Mouse (Mus musculus): ENCODE data around the gene Prlhr. TPM values are rescaled to one million over a fixed set of nuclear protein-coding genes. Genes with fewer than 3 reads are reported as not detected.

Gene Prlhr
- not detected for total RNA-seq (2021)

DNA sequence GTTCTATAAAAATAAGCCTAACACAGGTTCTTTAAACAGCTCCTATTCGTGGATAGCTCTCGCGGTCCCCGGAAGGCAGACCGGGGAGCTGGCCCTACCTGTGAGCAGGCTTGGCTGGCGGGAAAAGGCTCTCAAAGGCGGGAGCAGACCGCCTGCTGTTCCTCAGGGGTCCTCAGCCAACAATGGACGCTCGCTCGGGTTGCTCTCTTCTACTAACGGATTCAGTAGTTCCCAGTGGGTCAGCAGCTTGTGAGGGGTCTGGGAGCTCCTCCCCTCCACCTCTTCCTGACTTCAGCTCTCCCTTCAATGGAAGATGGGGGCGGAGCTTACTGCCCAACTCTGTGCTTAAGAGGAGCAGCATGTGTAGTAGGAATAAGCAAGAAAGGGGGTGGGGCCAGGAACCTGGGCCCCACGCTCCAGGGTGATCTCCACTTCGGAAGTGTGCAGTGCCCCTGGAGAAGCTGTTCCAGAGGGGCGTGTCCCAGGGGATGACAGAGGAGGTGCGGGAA is at the start of gene Prlhr:
Prlhr (minus strand) TSS at position 51 of the 509 bp plus-strand sequence.
- DNase-seq, result no peak

DNA sequence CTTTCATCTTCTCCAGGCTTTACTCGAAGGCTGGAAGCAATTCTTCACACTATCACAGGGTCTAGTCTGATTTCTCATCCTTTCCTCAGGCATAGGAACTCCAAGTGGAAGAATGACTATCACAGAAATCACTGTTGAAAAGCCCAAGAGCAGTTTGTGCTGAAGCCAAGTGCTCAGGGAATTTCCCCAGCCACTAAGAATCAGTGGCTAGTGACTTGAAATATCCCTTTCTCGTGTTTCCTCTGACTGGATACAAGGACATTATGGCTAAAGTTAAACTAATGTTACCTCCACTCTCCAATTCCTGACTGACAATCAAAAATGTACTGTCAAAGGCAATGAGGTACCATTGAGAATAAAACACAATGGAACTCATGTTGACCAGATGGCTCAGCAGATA is 47.0 kb upstream of the Prlhr start:
- DNase-seq, result no peak

DNA sequence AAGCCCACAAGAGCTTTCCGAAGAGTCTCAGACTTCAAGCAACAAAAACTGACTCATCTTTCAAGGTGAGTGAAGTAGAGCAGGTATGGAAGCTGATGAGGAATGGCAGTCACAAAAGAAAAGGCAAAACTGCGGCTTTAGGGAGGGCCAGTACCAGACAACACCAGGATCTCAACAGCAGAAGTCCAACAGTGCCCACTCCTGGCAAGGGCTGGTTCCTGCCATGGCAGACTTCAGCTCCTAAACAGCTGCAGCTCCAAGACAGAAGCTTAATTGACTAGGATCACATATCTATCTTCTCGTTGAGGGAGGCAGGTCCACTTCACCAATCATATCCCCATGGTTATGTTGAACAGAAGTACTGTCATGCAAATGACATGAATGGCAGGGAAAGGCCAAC is 45.3 kb upstream of the Prlhr start:
- DNase-seq, result no peak

DNA sequence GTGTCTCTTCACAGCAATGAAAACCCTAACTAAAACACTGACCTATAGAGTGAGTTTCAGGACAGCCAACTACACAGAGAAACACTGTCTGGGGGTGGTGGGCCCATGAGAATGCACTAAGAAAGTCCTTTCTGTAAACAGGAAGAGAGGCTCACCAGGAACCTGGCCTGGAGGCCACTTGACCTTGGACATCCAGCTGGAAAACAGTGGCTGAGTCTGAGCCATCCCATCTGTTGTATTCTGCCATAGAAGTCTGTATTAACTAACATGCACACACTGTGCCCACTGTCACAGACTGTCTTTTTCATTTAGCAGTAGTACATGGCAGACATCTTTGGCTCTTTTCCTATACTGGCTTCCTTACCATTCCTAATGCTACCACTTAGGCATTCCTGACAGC is 32.1 kb upstream of the Prlhr start:
- no peak for DNase-seq

DNA sequence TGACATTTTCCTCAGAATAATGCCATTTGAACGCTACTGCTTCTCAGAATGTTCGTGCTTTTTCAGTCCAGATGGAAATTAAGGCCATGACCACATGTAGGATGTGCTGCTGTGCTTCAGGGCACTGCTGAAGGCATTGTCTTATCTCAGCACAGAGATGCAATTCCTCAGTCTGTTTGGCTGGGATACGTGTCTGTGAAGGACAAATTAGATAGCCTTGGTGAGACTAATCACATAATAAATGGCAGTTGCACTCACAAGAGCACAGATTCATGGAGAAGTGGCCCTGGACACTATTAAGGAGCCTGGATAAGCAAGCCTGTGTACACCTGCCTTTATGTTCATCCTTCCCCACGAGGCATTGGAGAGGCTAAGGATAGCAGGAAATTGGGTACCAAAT is 29.1 kb upstream of the Prlhr start:
- no peak for DNase-seq

DNA sequence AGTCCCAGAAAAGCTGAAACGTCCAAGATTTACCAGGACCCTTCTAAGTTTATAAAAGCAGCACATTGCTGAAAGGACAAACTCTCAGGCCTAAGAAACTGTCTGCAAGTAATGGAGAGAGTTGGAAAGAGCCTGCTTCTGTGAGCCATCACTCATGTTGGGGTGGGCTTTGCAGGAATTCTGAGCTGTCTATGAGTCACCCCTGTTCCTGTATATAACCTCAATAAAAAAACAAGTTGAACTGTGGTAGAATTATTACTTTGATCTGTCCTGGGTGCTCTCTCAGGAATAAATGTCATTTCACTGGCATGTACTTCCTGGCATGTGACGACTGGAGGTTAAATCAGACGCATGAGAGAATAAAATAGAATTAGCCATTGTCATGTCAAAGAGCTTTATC is 27.7 kb upstream of the Prlhr start:
- DNase-seq, result no peak

DNA sequence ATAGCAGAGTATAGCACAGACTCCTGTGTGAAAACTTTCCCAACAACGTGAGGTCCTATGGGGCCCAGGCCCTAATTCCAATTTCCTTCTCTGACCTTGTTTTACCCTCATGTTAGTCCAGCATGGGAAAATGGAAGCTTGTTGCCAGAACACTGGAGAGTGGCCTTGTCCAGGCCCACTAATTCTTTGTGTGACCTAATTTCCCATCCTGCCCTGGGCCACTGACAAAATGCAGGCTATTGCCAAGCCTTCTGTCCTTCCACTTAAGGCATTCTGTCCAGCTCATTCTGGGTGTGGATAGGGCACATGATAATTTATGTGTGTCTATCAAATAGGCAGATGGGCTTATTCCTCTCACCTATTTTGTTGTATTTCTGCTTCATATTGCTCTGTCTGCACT is 21.5 kb upstream of the Prlhr start:
- DNase-seq, result no peak

DNA sequence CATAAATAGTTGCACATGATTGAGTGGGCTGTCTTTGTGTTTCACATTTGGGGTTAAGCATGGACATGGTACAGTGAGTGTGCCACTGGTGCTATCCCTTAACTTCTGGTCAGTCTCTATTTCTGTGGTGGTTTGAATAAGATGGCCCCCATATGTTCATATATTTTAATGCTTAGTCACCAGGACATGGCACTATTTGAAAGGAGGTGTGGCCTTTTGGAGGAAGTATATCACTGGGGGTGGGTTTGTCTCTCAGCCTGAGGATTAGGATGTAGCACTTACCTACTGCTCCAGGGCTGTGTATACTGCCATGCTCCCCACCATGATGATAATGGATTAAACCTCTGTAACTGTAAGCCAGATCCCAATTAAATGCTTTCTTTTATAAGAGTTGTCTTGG is 17.2 kb upstream of the Prlhr start:
- no peak for DNase-seq

DNA sequence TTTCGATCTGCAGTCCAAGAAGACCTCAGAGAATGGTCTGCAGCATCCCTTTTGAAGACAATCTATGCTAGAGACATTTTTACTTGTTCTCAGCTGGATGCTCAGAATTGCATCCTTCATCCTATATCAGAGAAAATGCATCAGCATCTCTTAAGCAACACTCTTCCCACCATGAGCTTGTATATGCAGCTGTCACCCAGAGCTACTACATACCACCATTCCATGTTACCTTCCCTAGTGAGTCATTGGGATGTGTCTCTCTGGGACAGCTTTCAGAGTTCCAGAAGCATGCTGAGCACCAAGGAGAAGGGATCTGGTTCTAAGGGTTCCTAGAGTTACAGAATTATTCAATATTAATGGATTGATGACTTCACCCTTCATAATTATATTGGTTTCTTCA is 10.8 kb upstream of the Prlhr start:
- DNase-seq, result no peak

DNA sequence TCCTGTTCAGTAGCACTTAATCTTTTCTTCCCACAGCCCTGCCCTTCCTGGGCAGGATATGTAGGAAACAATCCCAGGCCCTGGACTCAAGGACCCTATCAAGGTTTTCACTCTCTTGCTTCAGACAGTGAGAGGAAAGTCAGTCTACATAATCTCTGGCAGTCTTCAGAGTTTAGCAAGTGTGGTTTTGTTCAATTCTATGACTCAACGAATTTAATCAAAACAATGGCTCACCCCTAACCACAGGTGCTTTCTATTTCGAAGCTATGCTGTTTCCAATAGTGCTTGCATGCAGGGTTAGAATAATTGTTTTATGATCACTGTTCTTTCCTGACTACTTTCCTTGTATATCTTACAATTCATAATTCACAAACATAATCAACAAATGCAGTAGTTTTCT is 9.7 kb upstream of the Prlhr start:
- DNase-seq, result no peak

DNA sequence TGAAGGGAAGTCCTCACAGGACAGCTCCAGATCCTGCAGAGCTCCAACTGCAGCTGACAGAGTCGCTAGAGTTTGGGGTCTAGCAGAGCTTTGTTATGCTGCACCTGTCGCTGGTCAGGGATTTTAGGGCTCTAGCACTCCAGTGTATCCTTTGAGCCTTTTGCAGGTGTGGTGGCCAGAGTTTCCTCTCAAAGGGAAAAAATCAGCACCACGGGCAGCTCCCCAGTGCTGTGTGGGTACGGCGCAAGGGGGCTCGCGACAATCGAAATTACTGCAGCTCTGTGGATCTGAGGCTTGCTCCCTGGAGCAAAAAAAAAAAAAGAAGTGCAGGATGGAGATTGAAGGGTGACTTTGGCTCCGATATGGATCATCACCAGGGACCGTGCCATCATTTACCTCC is 742 bp upstream of the Prlhr start:
- DNase-seq, result peak; percentile 75

DNA sequence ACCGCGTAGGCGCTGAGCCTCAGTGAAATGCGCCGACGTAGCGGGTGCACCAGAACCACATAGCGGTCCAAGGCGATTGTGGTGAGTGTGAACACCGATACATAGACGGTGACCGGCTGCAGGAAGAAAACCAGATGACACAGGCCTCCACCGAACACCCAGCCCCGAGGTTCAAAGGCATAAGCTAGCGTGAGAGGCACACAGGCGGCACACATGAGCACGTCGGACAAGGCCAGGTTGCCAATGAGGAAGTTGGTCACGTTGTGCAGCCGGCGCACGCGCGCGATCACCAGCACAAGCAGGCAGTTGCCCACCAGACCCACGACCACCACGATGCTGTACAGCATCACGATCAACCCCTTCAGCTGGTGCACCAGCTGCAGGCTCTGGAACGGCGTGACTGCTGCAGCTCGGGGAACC is 506 bp downstream of the Prlhr start:
- no peak for DNase-seq

DNA sequence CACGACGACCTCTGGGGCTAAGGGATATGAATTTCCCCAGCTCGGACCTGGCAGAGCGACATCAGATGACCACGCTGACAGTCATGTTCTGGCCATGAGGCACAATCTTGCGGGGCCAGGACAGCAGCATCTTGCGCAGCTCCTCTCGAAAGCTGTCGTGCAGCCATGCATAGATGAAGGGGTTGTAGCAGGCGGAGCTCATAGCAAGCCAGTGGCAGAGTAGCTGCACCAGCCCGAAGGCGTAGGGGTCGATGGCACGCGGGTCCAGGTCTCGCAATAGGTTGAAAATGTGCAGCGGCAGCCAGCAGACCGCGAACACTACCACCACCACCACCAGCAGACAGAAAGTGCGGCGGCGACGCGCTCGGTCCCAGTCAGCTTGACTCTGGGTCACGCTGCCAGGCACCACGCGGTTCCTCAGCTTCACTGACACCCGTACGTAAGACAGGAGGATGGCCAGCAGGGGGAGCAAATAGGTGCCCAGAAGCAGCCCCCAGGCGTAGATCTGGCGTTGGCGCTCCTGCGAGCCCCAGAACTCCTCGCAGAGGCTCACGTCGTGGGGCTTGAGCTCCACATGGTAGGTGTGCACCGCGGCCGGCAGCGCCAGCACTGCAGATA is 1.0 kb downstream of the Prlhr start:
- peak; percentile 68 for DNase-seq

DNA sequence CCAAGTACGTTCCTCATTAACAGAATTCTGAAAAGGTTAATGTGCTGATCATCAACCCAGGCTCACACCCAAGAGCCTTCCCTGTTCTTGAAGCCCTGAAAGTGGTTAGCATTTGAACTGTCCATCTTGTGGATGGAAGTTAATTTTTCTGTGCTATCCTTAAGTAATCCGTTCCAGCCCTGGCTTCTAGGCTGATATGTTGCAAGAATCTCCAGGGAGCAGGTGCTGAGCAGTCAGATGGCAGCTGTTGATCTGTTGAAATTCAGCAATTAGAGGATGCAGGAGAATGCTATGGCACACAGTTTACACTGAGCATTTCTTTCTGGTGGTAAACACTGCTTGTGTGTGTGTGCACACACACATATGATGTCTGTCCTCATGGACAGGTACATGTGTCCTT is 2.4 kb downstream of the Prlhr start:
- no peak for DNase-seq

DNA sequence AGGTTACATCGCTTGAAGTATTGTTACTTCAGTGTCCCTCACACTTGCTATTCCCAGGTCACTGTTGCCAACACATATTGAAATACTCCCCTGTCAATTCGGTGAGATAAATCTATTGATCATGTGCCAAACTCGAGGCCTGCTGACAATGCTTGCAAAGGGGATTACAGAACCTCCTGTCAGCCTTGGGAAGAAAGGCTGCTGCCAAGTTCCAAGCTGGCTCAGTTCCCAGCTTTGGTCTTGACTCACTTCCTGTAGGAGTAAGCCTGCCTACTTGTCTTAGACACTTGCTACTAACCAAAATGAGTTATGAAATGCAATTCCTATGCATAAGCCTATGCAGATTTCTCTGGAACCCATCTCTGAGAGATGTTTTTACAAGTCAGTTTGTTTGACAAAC is 4.2 kb downstream of the Prlhr start:
- DNase-seq, result peak; percentile 85

DNA sequence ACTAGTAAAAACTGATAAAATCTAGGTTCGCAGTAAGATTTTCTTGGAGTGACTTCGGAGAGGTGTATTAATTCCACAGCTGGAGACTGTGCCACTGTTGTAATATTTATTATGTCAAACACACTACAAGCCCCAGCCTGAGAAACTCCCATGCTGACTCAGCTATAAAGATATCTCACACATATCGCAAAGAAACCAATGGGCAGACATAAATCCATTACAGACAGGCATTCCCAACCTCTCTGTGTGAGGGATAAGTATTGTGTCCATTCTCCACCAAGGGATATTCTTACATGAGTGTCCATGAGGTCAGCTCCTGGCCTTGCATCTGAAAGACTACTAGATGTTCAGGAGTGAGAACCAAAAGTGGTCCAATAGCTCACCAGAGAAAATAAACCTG is 4.7 kb downstream of the Prlhr start:
- no peak for DNase-seq

DNA sequence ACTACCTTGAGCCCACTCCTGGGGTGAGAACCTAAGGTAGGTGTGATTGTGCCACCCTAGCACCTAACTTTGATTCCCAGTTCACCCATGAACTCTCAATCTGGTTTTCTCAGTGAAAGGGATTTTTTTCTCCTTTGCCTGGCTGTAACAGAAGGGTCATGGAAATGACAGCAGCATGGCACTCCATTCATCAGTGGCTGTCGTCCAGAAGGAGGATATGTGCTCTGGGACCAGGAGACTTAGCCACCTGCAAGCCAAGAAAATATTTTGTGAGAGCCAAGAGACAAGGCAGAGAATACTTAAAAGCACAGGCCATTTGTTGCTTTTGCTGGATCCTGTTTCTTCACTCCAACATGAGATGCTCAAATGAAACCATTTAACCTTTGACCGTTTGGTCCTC is 6.6 kb downstream of the Prlhr start:
- no peak for DNase-seq

DNA sequence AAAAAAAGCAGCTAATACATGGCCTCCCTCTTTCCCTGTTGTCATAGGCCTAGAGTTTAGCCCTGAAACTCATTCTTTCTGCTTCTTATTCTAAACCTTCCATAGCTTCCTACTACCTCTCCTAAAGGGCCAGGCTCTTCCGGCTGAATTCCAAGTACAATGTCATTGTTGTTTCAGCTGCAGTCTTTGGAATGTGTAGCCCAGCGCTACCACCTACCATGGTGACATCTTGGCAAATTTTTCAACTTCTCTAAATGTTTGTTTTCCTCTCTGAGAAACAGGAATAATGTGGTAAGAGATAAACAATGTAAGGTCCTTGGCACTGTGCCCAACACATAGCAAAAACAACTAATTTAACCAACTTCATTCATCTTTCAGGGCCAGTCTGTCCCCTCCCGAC is 8.4 kb downstream of the Prlhr start:
- no peak for DNase-seq

DNA sequence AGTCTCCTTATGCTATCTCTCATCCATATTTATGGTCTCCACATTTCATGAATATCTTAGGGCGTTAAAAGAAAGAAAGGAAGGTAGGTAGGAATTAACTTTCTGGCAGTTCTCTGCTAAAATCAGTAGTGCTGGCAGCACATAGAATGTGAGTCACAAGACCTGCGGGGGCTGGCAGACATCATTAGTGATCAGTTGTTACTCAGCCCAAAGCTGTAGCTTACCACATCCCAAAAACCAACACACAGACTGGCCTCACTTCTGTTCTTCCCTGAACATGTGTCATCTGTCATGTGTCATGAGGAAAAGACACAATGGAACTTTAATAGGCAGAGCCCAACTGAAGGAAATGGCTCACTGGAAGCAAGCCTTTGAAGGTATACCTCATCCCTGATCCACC is 9.0 kb downstream of the Prlhr start:
- DNase-seq, result no peak

DNA sequence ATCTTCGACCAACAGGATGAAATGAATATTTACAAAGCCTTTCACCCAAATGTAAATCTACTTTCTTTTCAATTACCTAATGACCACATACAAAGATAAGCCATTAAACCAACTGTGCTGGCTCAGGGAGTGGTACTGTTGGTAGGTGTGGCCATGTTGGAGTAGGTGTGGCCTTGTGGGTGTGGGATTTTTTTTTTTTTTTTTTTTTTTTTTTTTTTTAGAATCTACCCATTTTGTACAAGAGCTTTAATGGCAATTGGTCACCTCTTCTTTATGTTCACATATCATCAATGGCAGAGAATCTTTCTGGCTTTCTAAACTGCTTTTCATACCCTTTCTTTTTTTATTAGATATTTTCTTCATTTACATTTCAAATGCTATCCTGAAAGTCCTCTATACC is 12.3 kb downstream of the Prlhr start:
- DNase-seq, result no peak

DNA sequence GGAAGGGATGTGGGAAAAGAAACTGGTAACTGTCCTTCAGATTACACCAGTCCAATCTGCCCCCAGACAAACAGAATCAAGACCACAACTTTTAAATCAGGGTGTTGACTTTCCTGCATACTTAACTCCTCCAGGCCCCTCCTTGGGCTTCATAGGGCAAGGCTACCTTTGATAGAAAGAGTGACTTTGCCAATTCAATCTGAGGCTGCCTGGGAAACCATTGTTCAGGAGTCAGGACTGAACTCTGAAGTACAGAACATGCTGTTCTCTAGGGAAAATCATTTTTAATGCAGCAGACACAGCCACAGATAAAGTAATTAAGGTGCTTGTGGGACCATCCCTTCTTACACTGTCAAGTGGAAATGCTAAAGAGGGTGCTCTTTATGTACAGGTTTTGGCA is 27.6 kb downstream of the Prlhr start:
- DNase-seq, result no peak

DNA sequence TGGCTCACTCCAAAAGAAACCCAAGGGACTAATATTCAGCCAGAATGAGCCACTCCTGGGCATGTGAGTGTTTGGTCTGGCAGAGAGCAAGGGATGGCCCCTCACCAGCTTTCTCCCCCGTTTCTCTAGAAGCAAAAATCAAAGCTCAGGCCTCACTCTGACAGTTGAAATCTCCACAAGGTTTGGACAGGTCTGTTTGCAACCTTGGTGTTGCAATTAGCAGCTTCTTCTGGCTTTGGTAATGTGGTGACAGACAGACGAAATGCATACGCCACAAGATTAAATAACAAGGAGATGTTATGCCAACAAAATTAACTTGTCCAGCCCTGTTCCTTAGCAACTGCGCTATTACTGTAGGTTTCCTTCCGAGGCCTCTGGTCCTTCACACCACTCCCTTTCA is 28.0 kb downstream of the Prlhr start:
- DNase-seq, result peak; percentile 8

DNA sequence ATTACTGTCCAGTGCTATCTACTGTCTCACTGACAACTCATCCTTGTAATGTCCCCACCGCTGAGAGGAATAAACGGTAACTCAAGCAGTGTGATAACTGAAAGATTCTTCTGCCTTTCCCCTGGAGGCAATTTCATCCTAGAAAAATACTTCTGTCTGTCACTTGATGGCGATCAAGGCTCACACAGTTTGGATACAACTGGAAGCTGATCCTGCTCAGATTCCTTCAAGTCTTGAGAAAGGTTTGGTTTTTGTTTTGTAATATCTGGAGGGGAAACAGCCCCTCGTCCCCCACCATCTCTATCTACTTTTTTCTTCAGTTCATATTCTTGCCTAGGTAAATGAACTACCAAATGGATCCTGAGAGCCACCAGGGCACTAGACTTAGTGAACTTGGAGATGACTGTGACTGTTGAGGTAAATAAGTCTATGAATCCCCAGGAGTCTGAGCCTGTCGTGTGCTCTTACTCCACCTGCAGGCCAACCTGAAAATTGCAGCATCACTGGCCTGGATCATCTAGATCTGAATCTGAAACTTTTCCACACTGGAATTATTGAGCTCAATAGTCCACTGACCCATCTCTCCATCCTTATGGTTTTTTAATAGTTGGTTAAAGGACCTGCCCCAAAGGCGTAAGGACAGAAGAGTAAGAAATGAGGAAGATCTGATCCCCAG is 30.4 kb downstream of the Prlhr start:
- peak; percentile 32 for DNase-seq

DNA sequence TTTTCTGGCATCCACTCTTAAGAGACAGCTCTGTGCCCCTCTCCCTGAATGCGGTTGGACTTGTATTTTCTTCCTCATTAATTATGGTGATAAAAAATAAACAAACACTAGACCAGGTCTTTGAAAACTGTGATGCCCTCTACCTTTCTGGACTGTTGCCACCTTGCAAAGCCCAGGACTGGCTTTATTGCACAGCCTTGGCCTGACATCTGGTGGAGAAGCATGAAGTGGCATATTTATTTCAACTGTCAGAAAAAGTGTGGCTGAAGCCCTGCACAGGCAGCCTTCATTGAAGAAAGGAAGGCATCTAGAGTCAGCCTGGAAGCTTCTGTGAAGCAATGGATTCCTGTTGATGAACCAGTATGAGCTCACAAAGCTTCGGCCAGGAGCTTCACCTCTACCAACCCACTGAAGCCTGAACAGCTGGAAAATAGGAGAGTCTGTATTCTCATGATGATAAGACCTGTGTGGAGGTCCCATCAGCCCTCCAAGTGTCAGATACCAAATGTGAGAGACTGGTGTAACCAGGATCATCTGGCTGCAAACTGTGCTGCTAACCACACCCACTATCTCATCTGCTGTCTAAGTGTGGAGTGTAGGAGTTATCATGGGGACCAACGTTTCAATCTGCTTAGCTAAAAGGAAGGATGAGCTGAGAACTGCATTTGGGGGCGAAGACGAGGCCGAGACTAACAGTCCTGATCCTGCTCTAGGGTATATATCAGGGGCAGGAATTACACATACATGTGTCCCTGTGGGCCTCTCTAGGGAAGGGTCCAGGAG is 35.6 kb downstream of the Prlhr start:
- no peak for DNase-seq

Measured in heart, postnatal 4 days (tissue).